Mouse (Mus musculus) c-Kit-positive CD71-positive TER-119-negative erythroid progenitor cells, embryonic 14.5 days (primary cell): ENCODE data around the gene Inpp5a.

Experiments
- DNase-seq: peaks from one replicate; pipeline ENCODE4 v3.0.0-alpha.2; 2013; ENCODE audit warnings: low read depth

Gene Inpp5a

GRCm38 (mm10) chr7:139581801-139582571, 193.1 kb downstream of the Inpp5a start:
- DNase-seq = no peak

- DNase-seq = no peak
These were observed 193.7 kb downstream of the Inpp5a start, which contains the start of gene Nkx6-2 for GRCm38 (mm10) chr7:139582595-139582994. TSS of gene Nkx6-2 (minus strand) at chr7:139582797.

GRCm38 (mm10) chr7:139583094-139583737, 194.3 kb downstream of the Inpp5a start:
- no peak for DNase-seq

DNA sequence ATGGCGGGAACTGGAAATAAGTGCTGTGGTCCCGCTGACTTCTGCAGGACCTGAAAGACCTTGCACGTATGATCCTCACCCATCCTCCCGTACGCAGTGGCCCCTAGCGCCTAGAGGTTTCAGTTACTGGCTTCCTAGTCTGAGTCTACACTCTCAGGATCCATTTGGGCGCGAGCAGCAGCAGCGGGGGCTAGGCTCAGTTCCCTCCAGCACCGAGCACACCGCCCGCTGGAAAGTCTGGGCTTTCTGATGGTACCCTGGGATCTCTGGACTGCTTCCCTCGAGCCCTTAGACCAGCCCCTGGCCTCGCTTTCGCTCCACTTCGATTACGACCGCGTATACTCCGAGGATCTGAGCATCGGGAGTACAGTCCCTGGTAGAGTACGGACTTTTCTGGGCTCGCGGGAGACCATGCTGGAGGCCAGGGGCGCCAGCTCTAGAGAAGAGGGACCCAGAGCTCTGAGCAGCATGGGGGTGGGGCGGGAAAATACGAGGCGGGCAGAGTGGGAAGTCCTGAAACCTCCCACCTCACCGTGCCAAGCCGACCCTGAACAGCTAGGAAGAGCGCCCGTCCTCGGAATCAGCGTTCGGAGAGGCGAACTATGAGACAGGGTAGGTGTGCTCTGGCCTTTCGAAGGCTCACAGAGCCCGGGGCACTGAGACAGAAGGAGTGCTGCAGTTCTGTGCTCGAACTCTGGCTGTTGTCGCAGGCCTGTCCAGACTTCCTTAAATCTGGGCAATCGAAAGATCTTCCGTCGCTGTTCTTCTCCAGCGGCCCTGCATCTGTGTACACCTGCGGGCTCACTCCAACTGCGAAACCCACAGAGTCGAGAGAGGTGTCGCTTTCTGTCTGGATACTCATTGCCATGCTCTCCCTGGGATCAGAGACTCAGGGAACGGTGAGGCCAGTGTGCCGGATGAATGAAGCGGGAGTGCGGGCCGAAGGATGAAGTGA, 195.6 kb downstream of the Inpp5a start:
- DNase-seq = no peak

DNA sequence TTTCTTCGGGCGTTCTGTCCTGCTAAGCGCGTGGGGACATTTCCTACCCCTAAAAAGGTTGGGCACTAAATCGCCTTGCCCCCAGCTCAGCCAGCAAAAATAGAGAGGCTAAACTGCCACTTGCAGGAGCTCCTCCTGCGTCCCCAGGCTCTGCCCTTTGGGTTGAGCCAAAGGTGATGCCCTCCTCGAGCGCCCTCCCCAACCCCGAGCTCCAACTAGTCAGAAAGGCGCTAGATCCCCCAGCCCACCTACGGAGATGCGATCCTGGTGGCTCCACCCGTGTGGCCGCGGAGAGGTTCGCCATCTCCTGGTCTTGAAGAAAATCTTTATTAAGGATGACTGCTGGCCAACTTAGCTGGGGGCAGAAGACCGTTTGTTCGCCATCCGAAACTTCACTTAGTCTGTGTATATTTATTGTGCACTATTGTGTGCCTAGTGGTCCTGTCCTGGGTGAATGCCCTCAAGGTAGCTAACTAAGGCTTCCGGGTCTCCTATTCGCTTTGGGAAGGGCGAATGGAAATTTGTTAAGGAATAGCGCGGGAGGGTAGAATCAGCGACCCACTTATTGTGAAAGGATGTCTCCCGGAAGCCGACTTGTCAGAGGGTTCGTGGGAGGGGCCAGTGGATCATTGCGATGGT, 196.4 kb downstream of the Inpp5a start:
- no peak for DNase-seq

DNA sequence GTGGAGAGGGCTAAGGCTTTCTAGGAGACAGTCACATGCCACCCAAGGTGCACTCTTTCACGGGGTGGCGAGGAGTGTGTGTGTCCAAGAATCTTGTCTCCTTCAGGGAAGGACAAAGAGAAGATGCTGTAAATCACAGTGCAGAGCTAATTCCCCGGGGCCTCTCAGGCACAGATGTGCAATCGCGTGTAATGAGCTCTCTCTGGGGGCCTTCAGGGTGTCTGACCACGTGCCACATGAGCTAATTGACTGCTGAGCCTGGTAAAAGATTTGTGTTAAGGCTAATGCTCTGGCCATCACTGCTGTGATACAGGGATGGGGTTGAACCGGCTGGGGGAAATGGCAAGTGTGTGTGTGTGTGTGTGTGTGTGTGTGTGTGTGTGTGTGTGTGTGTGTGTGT, 199.0 kb downstream of the Inpp5a start:
- DNase-seq = no peak

DNA sequence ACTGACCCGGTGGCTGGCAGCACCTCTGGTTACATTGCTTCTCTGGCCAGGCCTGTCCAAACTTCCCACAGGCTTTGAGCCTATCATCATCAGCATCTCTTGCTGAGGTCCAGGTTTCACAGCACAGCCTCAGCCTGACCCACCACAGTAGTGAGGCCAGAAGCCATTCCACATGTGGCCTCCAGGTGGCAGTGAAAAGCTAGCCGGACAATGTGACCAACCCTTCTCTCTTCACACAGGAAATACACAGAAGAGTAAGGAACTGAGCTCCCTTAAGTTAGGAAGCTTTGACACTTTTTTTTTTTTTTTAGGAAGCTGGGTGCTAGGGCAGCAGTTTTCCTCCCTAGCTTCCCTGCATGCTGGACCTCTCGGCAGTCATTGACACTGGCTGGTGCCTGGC, 201.4 kb downstream of the Inpp5a start:
- DNase-seq = no peak

- no peak for DNase-seq
These were observed 202.4 kb downstream of the Inpp5a start for GRCm38 (mm10) chr7:139591311-139591710.

- no peak for DNase-seq
These were observed 206.4 kb downstream of the Inpp5a start for GRCm38 (mm10) chr7:139595311-139595710.

DNA sequence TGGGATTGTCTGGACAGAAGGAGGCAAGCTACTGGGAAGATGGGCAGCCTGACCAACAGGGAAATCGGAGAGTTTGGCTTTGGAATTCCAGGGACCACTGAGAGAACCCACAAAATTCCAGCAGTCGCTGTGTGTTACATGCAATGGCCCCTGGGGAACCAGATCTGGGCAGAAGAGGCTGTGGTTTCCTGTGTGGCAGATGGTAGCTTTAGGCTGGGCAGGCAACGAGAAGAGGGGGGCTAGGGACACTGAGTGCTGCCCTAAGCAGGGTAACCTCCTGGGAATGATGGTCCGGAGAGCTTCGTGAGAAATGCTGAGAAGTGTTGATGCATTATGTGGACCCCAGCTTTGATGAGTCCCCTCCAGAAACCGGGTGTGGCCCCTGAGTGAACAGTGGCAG, 207.0 kb downstream of the Inpp5a start:
- no peak for DNase-seq

GRCm38 (mm10) chr7:139610328-139610727, 221.4 kb downstream of the Inpp5a start:
- no peak for DNase-seq

DNA sequence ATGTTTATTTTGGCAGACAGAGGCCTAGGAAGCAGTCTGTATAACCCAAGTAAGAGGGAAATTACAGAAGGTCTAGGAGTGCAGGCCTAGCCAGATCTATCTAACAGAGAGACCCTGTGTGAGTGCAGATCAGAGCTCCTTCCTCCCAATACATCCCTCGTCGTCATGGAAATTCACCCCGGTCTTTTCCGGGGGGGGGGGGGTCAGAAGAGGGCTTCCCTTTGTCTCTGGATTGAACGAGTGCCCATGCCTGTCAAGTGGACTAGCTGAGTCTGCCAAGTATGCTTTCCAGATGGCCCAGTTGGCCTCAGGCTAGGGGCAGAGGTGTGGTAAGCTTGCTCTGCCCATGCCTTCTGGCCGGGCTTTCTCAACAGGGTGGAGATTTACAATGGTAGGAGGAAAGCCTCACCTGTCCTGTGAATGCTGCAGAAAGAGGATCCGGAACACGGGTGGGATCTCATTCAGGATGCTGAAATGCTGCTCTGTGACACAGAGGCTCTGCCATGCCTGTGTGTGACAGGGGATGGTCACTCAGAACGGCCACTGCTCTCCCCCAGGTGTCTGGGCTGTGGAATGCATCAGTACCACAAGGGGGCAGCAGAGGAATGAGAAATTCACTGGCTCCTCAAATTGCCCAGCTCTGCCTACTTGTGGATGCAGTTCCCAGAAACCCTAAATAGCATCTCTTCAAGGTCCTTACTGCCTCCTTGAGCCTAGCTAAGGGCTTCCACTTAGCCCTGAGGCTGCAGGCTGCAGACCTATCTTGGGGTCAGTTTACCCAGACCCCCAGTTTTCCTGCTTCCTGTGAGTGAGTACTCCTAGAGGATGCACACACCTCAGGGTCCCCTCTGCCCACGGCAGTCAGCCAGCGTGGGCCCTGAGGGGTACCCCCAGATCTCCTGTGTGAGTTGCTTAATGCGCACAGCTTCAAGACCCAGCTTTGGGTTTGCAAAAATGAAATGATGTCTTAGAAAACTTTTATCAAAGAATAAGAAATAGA, 227.2 kb downstream of the Inpp5a start:
- DNase-seq = peak; percentile 17

GRCm38 (mm10) chr7:139622568-139622967, 233.7 kb downstream of the Inpp5a start:
- no peak for DNase-seq

DNA sequence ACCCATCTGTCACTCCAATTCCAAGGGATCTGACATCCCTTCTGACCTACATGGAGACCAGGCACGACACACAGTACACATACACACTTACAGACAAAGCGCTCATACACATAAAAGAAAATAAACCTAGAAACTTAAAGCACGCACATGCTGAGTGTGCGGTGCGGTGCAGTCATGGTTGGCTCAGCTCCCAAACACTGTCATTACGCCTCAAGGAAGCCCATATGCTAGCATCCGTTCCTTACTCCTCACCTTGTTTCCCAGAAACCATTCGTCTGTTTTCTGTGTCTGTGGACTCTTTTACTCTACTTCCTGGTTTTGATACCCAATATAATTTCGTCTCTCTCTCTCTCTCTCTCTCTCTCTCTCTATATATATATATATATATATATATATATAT, 236.2 kb downstream of the Inpp5a start:
- DNase-seq = no peak
